Mouse (Mus musculus) hindbrain, postnatal 0 days (tissue): ENCODE measurements around the gene Plk2. TPM values are rescaled to one million over a fixed set of nuclear protein-coding genes. Genes with fewer than 3 reads are reported as not detected.
"Not testable (repeated sequence)": the region's sequence is repeated elsewhere in the genome, so short reads cannot be mapped to it uniquely, and the experiment has no call there.

Experiments used
- ATAC-seq: fragments of 200-750 bp; cut with Nextera tagmentation; 2 replicates; pipeline ENCODE4 v1.8.0; 2017; ENCODE audit warnings: mild to moderate bottlenecking, moderate TSS enrichment, moderate library complexity
- DNase-seq: peaks from one replicate; pipeline ENCODE4 v3.0.0-alpha.2; 2015; ENCODE audit warnings: low spot score
- H3K27ac ChIP-seq: fragments of 300-500 bp; sonication (generic); 2 replicates; pipeline ENCODE4 v1.5.1; 2014; ENCODE audit warnings: mild to moderate bottlenecking
- H3K27me3 ChIP-seq: fragments of 300-500 bp; sonication (generic); 2 replicates; pipeline ENCODE4 v1.6.1; 2014; ENCODE audit warnings: low read length, mixed read lengths; ENCODE audit not compliant: insufficient read depth
- H3K36me3 ChIP-seq: fragments of 300-500 bp; sonication (generic); 2 replicates; pipeline ENCODE4 v1.6.1; 2014; ENCODE audit warnings: low read length, mixed read lengths; ENCODE audit not compliant: insufficient read depth
- H3K4me1 ChIP-seq: fragments of 300-500 bp; sonication (generic); 2 replicates; pipeline ENCODE4 v1.6.1; 2014; ENCODE audit warnings: antibody characterized with exemption, low read length, mixed read lengths; ENCODE audit not compliant: insufficient read depth
- H3K4me2 ChIP-seq: fragments of 300-500 bp; sonication (generic); 2 replicates; pipeline ENCODE4 v1.6.1; 2014; ENCODE audit warnings: low read depth, mild to moderate bottlenecking, low read length, moderate library complexity, mixed read lengths
- H3K4me3 ChIP-seq: fragments of 300-500 bp; sonication (generic); 2 replicates; pipeline ENCODE4 v1.5.1; 2014; ENCODE audit warnings: low read length
- H3K9ac ChIP-seq: fragments of 300-500 bp; sonication (generic); replicated peaks from 2 replicates; pipeline ENCODE4 v1.6.1; 2014; ENCODE audit warnings: mild to moderate bottlenecking, low read length, moderate library complexity, mixed read lengths
- H3K9me3 ChIP-seq: fragments of 300-500 bp; sonication (generic); 2 replicates; pipeline ENCODE4 v1.6.1; 2016; ENCODE audit warnings: low read length, mixed read lengths
- CTCF ChIP-seq: IDR thresholded peaks from 2 replicates; pipeline ENCODE4 v1.5.1; 2016; ENCODE audit warnings: antibody characterized with exemption, control low read depth, low read depth
- WGBS: fragments of 180-500 bp; shearing (Covaris S2); extraction: QIAGEN DNeasy Blood & Tissue Kit; methylation state at CpG from one replicate; pipeline ENCODE4 v1.1.7; 2014; 5-methylcytosine and 5-hydroxymethylcytosine counted together
- polyA plus RNA-seq: library from polyadenylated mRNA; unstranded; fragments of >200 nt; fragmentation: Nextera tagmentation; extraction: Ambion mirVana; gene quantifications from 2 replicates; pipeline ENCODE4 v1.2.1, GENCODE M21; 2015
- total RNA-seq: library from RNA; depleted of rRNA; stranded (reverse); fragments of >200 nt; gene quantifications from 2 replicates; pipeline ENCODE4 v1.2.3, GENCODE M21; 2014

Gene Plk2
- total and polyA plus RNA-seq, 2 experiments from 2014 or later = 81.9 to 86.2 TPM

- Histone ChIP-seq H3K27me3 (no peaks in the 10 kb centered on the region), H3K4me3 (no peak overlapping the region), H3K9ac (no peak overlapping the region), H3K4me2 (no peak overlapping the region), H3K36me3 (no peaks in the 10 kb centered on the region), H3K27ac (no peak overlapping the region), H3K9me3 (no peaks in the 10 kb centered on the region), H3K4me1 (no peaks in the 10 kb centered on the region)
- no peak for TF ChIP-seq CTCF
- ATAC-seq (no peak; the same call in 1 of the 2 replicates), DNase-seq (no peak)
- 95% methylated on average over 3 of the region's 3 CpGs for WGBS
Observed at GRCm38 (mm10) chr13:110367961-110368555, 26.8 kb upstream of the Plk2 start.

GRCm38 (mm10) chr13:110368556-110369040, 26.2 kb upstream of the Plk2 start:
- not testable (repeated sequence) for H3K4me2 ChIP-seq, H3K36me3 ChIP-seq, H3K9me3 ChIP-seq, H3K27ac ChIP-seq, H3K27me3 ChIP-seq, H3K4me3 ChIP-seq, H3K4me1 ChIP-seq, H3K9ac ChIP-seq
- WGBS = 43% methylated on average over 6 of the region's 6 CpGs
- ATAC-seq = peak; percentile 67
- DNase-seq = peak; percentile 85
- TF ChIP-seq CTCF = peak; percentile 100

- no peak for TF ChIP-seq CTCF
- H3K27me3 ChIP-seq = no peaks in the 10 kb centered on the region
- H3K4me2 ChIP-seq = no peak overlapping the region
- DNase-seq (no peak), ATAC-seq (no peak)
- no peak overlapping the region for H3K4me3 ChIP-seq
- no peaks in the 10 kb centered on the region for H3K9me3 ChIP-seq
- H3K27ac ChIP-seq = no peak overlapping the region
- H3K4me1 ChIP-seq = no peaks in the 10 kb centered on the region
- no peaks in the 10 kb centered on the region for H3K36me3 ChIP-seq
- no peak overlapping the region for H3K9ac ChIP-seq
- 95% methylated on average over 1 of the region's 1 CpGs for WGBS
Observed at GRCm38 (mm10) chr13:110369673-110370072, 25.2 kb upstream of the Plk2 start.

GRCm38 (mm10) chr13:110382447-110382901, 12.4 kb upstream of the Plk2 start:
- Histone ChIP-seq H3K27me3 (no peaks in the 10 kb centered on the region), H3K9ac (no peak overlapping the region), H3K4me3 (no peak overlapping the region), H3K9me3 (no peaks in the 10 kb centered on the region), H3K36me3 (no peaks in the 10 kb centered on the region), H3K4me2 (no peak overlapping the region), H3K4me1 (no peaks in the 10 kb centered on the region), H3K27ac (no peak overlapping the region)
- DNase-seq (peak; percentile 85), ATAC-seq (peak; percentile 76)
- peak; percentile 82 for TF ChIP-seq CTCF
- WGBS = 20% methylated on average over 5 of the region's 5 CpGs

- WGBS = 80% methylated on average over 6 of the region's 6 CpGs
- no peak for TF ChIP-seq CTCF
Observed at GRCm38 (mm10) chr13:110384514-110384913, 10.3 kb upstream of the Plk2 start.

GRCm38 (mm10) chr13:110392210-110392609, 2.6 kb upstream of the Plk2 start:
- no peak for ATAC-seq
- H3K27ac ChIP-seq = no peak overlapping the region
- H3K36me3 ChIP-seq = no peaks in the 10 kb centered on the region
- peak; percentile 88 for DNase-seq
- H3K4me1 ChIP-seq = no peaks in the 10 kb centered on the region
- no peak overlapping the region for H3K4me3 ChIP-seq
- H3K4me2 ChIP-seq = no peak overlapping the region
- peak; percentile 86 for TF ChIP-seq CTCF
- no peaks in the 10 kb centered on the region for H3K9me3 ChIP-seq
- no peaks in the 10 kb centered on the region for H3K27me3 ChIP-seq
- WGBS = 17% methylated on average over 8 of the region's 8 CpGs
- no peak overlapping the region for H3K9ac ChIP-seq

More at GRCm38 (mm10) chr13:110384514-110384913, 10.3 kb upstream of the Plk2 start:
- no peaks in the 10 kb centered on the region for H3K36me3 ChIP-seq
- no peak overlapping the region for H3K27ac ChIP-seq
- H3K4me3 ChIP-seq = no peak overlapping the region
- H3K9ac ChIP-seq = no peak overlapping the region
- H3K9me3 ChIP-seq = no peaks in the 10 kb centered on the region
- H3K4me1 ChIP-seq = no peaks in the 10 kb centered on the region
- no peak overlapping the region for H3K4me2 ChIP-seq
- no peak for ATAC-seq
- no peaks in the 10 kb centered on the region for H3K27me3 ChIP-seq
- DNase-seq = no peak

GRCm38 (mm10) chr13:110392631-110393030, 2.2 kb upstream of the Plk2 start:
- WGBS = 44% methylated on average over 3 of the region's 3 CpGs
- no peak for DNase-seq

More at GRCm38 (mm10) chr13:110392631-110393030, 2.2 kb upstream of the Plk2 start:
- no peak for ATAC-seq
- H3K4me1 ChIP-seq = no peaks in the 10 kb centered on the region
- no peaks in the 10 kb centered on the region for H3K9me3 ChIP-seq
- no peak overlapping the region for H3K4me3 ChIP-seq
- no peaks in the 10 kb centered on the region for H3K27me3 ChIP-seq
- no peak overlapping the region for H3K27ac ChIP-seq
- peaks cover 2% of the 10 kb centered on the region; the same call in 1 of the 2 replicates for H3K36me3 ChIP-seq
- no peak overlapping the region for H3K4me2 ChIP-seq
- TF ChIP-seq CTCF = no peak
- H3K9ac ChIP-seq = no peak overlapping the region
